Mouse (Mus musculus): ENCODE results near the gene Naa40. TPM values are rescaled to one million over a fixed set of nuclear protein-coding genes. Genes with fewer than 3 reads are reported as not detected.
A peak's percentile ranks its signal among the peaks of the same experiment; 100 is the strongest.

Gene Naa40
- polyA plus RNA-seq, 1 experiment: 55.9 TPM

DNA sequence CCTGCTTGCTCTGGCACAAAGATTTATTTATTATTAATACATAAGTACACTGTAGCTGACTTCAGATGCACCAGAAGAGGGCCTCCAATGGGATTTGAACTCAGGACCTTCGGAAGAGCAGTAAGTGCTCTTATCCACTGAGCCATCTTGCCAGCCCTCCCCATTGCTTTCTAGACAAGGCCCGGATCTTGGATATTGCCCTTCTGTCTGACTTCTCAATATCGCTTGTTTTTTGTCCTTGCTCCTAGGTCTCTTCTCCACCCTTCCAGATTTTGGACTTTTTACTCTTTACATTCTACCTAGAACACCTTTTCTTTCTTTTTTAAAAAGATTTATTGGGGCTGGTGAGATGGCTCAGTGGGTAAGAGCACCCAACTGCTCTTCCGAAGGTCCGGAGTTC is 22.2 kb downstream of the Naa40 start:
- WGBS: 98% methylated on average over 5 of the region's 5 CpGs
- peaks cover 4% of the 10 kb centered on the region; the same call in 1 of the 2 replicates for H3K36me3 ChIP-seq (ENCODE audit: control insufficient read depth, insufficient read depth, low read length)
- no peak overlapping the region for H3K27ac ChIP-seq (ENCODE audit: control insufficient read depth, insufficient read depth, low read length)
- H3K27me3 ChIP-seq (ENCODE audit: control insufficient read depth, insufficient read depth, low read length): no peaks in the 10 kb centered on the region
- H3K4me1 ChIP-seq (replicated peaks; ENCODE audit: control insufficient read depth, insufficient read depth, low read length): peaks cover 15% of the 10 kb centered on the region
- TF ChIP-seq CTCF (IDR thresholded peaks at IDR 0.05; ENCODE audit: borderline replicate concordance, control insufficient read depth, extremely low read depth, insufficient read depth, low read length, poor library complexity) (no peak), POLR2A (IDR thresholded peaks at IDR 0.05; ENCODE audit: control insufficient read depth, extremely low read depth, insufficient read depth, low read length, poor library complexity) (no peak)
- no peak overlapping the region for H3K4me3 ChIP-seq (ENCODE audit: control insufficient read depth, insufficient read depth, low read length)
- DNase-seq: no peak

DNA sequence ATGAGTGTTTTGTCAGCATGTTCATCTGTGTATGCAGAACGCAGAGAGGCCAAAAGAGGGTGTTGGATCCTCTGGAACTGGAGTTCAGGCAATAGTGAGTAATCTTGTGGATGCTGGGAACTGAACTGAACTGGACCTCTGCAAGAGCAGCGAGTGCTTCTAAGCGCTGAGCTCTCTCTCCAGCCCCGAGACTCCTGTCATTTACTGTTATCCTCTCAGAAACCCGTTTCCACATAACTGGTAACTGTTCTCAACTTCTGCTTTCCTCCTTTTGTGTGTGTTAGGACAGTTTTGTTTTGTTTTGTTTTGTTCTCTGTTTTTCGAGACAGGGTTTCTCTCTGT is 23.1 kb downstream of the Naa40 start:
- no peak overlapping the region for H3K27ac ChIP-seq (ENCODE audit: control insufficient read depth, insufficient read depth, low read length)
- no peaks in the 10 kb centered on the region for H3K27me3 ChIP-seq (ENCODE audit: control insufficient read depth, insufficient read depth, low read length)
- 2% methylated on average over 6 of the region's 6 CpGs for whole genome bisulfite sequencing
- DNase-seq: no peak
- H3K36me3 ChIP-seq (ENCODE audit: control insufficient read depth, insufficient read depth, low read length): peaks cover 4% of the 10 kb centered on the region; the same call in 1 of the 2 replicates
- peak overlapping the region; percentile 10; the same call in 1 of the 2 replicates for H3K4me3 ChIP-seq (ENCODE audit: control insufficient read depth, insufficient read depth, low read length)
- TF ChIP-seq CTCF (IDR thresholded peaks at IDR 0.05; ENCODE audit: borderline replicate concordance, control insufficient read depth, extremely low read depth, insufficient read depth, low read length, poor library complexity) (no peak), POLR2A (IDR thresholded peaks at IDR 0.05; ENCODE audit: control insufficient read depth, extremely low read depth, insufficient read depth, low read length, poor library complexity) (no peak)
- H3K4me1 ChIP-seq (replicated peaks; ENCODE audit: control insufficient read depth, insufficient read depth, low read length): peaks cover 15% of the 10 kb centered on the region

DNA sequence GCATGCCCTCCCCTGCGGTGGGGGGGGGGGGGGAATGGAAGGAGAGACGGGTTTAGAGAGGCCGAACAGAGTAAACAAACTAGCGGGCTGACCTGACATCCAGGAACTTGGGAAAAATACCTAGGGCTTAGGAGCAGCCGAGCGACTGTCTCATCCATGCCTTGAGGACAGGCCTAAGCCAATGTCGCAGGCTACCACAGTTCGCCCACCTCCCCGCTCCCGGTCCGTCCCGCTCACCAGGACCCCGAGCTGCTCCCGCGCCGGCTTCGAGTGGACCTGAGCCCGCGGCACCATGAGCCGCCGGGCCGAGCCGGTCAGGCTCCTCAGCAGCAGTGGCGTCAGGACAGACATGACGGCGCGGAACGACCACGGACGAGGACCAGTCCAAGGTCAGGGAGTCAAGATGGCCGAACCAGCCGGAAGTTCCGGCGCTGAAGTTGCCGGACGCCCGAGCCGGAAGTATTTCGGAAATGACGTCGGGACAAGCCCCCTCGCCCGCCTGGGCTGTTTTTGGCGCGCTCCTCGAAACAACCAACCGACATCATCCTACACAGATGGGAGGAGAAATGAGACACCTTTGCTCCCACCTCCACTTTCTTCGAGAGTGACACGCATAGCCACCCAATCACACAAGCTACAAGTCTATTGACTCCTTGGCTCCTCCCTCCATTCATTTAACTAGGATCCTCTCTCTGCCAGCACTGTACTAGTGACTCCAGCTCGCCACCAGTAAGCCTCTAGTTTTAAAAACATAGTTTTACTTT is 23.6 kb downstream of the Naa40 start, which contains the start of gene Cox8a:
TSS of gene Cox8a (minus strand) at position 455 of the 764 bp plus-strand sequence.
- under 1% methylated on average over 50 of the region's 50 CpGs for WGBS
- no peak for TF ChIP-seq CTCF (IDR thresholded peaks at IDR 0.05; ENCODE audit: borderline replicate concordance, control insufficient read depth, extremely low read depth, insufficient read depth, low read length, poor library complexity)
- TF ChIP-seq POLR2A (IDR thresholded peaks at IDR 0.05; ENCODE audit: control insufficient read depth, extremely low read depth, insufficient read depth, low read length, poor library complexity): peak; percentile 56
- Histone ChIP-seq H3K4me3 (ENCODE audit: control insufficient read depth, insufficient read depth, low read length) (peak within 1 kb of the TSS; percentile 86), H3K27ac (ENCODE audit: control insufficient read depth, insufficient read depth, low read length) (peak within 1 kb of the TSS; percentile 15; the same call in 1 of the 2 replicates), H3K27me3 (ENCODE audit: control insufficient read depth, insufficient read depth, low read length) (no peaks in the 10 kb centered on the region), H3K4me1 (replicated peaks; ENCODE audit: control insufficient read depth, insufficient read depth, low read length) (peaks cover 15% of the 10 kb centered on the region), H3K36me3 (ENCODE audit: control insufficient read depth, insufficient read depth, low read length) (peaks cover 4% of the 10 kb centered on the region; the same call in 1 of the 2 replicates)
- DNase-seq: peak; percentile 91

DNA sequence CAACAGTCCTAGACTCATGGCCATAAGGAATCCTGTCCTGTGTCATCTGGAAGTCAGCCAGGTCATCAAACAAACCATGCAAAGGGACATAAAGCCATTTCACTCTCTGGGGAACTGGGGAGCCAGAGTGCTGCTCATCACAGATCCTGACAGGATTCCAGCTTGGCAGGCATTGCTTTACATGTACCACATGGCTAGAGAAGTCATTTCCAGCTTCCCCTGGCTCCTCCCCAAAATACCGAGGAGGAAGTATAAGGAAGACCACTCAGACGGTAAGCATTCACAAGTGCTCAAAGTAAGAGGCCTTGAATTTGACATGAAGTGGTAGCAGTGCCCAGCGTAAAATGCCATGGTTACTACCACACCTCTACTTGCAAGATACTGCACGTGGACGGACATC is 26.5 kb downstream of the Naa40 start:
- WGBS: 87% methylated on average over 5 of the region's 5 CpGs
- H3K4me1 ChIP-seq (replicated peaks; ENCODE audit: control insufficient read depth, insufficient read depth, low read length): peaks cover 15% of the 10 kb centered on the region
- no peak overlapping the region for H3K27ac ChIP-seq (ENCODE audit: control insufficient read depth, insufficient read depth, low read length)
- H3K36me3 ChIP-seq (ENCODE audit: control insufficient read depth, insufficient read depth, low read length): peaks cover 4% of the 10 kb centered on the region; the same call in 1 of the 2 replicates
- no peak for DNase-seq
- no peaks in the 10 kb centered on the region for H3K27me3 ChIP-seq (ENCODE audit: control insufficient read depth, insufficient read depth, low read length)
- no peak overlapping the region for H3K4me3 ChIP-seq (ENCODE audit: control insufficient read depth, insufficient read depth, low read length)
- TF ChIP-seq CTCF (IDR thresholded peaks at IDR 0.05; ENCODE audit: borderline replicate concordance, control insufficient read depth, extremely low read depth, insufficient read depth, low read length, poor library complexity): no peak
- no peak for TF ChIP-seq POLR2A (IDR thresholded peaks at IDR 0.05; ENCODE audit: control insufficient read depth, extremely low read depth, insufficient read depth, low read length, poor library complexity)

DNA sequence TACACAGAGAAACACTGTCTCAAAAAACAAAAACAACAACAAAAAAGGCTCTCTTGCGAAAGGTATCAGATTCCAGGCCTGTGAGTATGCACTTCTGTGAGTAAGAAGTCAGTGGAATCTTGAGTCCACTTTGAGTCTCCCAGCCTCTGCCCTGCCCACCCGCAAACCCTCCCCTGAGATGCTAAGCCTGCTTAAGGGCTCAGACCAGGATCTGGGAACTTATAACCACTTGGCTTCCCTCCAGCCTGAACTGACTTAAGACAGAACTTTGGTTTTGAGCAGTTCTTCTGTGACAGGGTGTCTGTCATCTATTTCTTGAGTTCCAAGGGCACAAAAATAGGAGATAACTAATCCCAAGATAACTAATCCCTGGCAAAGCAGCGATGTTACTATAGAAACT is 28.0 kb downstream of the Naa40 start:
- Histone ChIP-seq H3K27me3 (ENCODE audit: control insufficient read depth, insufficient read depth, low read length) (no peaks in the 10 kb centered on the region), H3K4me3 (ENCODE audit: control insufficient read depth, insufficient read depth, low read length) (no peak overlapping the region), H3K4me1 (replicated peaks; ENCODE audit: control insufficient read depth, insufficient read depth, low read length) (peaks cover 13% of the 10 kb centered on the region), H3K27ac (ENCODE audit: control insufficient read depth, insufficient read depth, low read length) (no peak overlapping the region), H3K36me3 (ENCODE audit: control insufficient read depth, insufficient read depth, low read length) (peaks cover 4% of the 10 kb centered on the region; the same call in 1 of the 2 replicates)
- no peak for DNase-seq
- TF ChIP-seq POLR2A (IDR thresholded peaks at IDR 0.05; ENCODE audit: control insufficient read depth, extremely low read depth, insufficient read depth, low read length, poor library complexity) (no peak), CTCF (IDR thresholded peaks at IDR 0.05; ENCODE audit: borderline replicate concordance, control insufficient read depth, extremely low read depth, insufficient read depth, low read length, poor library complexity) (no peak)
- WGBS: 100% methylated on average over 3 of the region's 3 CpGs

DNA sequence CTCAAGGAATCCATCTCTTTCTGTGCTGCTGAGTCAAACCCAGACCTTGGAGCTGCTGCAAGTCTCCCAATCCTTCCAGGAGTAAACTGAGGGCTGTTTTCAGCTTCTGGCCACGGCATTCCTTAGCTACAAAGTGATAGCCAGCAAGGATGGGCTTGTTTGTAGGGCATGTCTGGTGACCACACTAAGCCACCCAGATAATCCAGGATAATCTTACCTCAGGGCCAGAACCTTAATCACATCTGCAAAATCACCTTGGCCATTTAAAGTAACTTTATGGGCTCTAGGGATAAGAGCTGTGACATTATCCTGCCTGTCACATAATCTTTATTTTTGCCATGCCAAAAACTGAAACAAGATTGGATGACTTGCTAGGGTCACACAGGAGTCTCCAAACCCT is 28.8 kb downstream of the Naa40 start:
- H3K36me3 ChIP-seq (ENCODE audit: control insufficient read depth, insufficient read depth, low read length): peaks cover 4% of the 10 kb centered on the region; the same call in 1 of the 2 replicates
- DNase-seq: no peak
- H3K4me3 ChIP-seq (ENCODE audit: control insufficient read depth, insufficient read depth, low read length): no peak overlapping the region
- TF ChIP-seq POLR2A (IDR thresholded peaks at IDR 0.05; ENCODE audit: control insufficient read depth, extremely low read depth, insufficient read depth, low read length, poor library complexity) (no peak), CTCF (IDR thresholded peaks at IDR 0.05; ENCODE audit: borderline replicate concordance, control insufficient read depth, extremely low read depth, insufficient read depth, low read length, poor library complexity) (no peak)
- no peak overlapping the region for H3K27ac ChIP-seq (ENCODE audit: control insufficient read depth, insufficient read depth, low read length)
- H3K27me3 ChIP-seq (ENCODE audit: control insufficient read depth, insufficient read depth, low read length): no peaks in the 10 kb centered on the region
- WGBS: 97% methylated on average over 1 of the region's 1 CpGs
- H3K4me1 ChIP-seq (replicated peaks; ENCODE audit: control insufficient read depth, insufficient read depth, low read length): peaks cover 11% of the 10 kb centered on the region
